Mouse (Mus musculus) heart, embryonic 10.5 days (tissue): Measurements from ENCODE around the gene Spsb4. TPM values are rescaled to one million over a fixed set of nuclear protein-coding genes. Genes with fewer than 3 reads are reported as not detected.

Experiments
- DNase-seq: peaks from one replicate; pipeline ENCODE4 v3.0.0-alpha.2; 2017; ENCODE audit warnings: low spot score
- H3K27ac ChIP-seq: fragments of 300-500 bp; sonication (generic); 2 replicates; pipeline ENCODE4 v1.5.1; 2016; ENCODE audit warnings: mild to moderate bottlenecking
- H3K27me3 ChIP-seq: fragments of 300-500 bp; sonication (generic); 2 replicates; pipeline ENCODE4 v1.6.1; 2016; ENCODE audit warnings: mild to moderate bottlenecking; ENCODE audit not compliant: poor library complexity, insufficient read depth, severe bottlenecking
- H3K36me3 ChIP-seq: fragments of 300-500 bp; sonication (generic); 2 replicates; pipeline ENCODE4 v1.6.1; 2016; ENCODE audit warnings: mild to moderate bottlenecking, moderate library complexity
- H3K4me1 ChIP-seq: fragments of 300-500 bp; sonication (generic); 2 replicates; pipeline ENCODE4 v1.6.1; 2016; ENCODE audit warnings: mild to moderate bottlenecking
- H3K4me3 ChIP-seq: fragments of 300-500 bp; sonication (generic); 2 replicates; pipeline ENCODE4 v1.5.1; 2016; ENCODE audit warnings: mild to moderate bottlenecking, moderate library complexity
- H3K9me3 ChIP-seq: fragments of 300-500 bp; sonication (generic); 2 replicates; pipeline ENCODE4 v1.6.1; 2016; ENCODE audit warnings: mild to moderate bottlenecking, moderate library complexity
- WGBS: fragments of 180-500 bp; shearing (Covaris S2); methylation state at CpG from one replicate; pipeline ENCODE4 v1.1.7; 2016; 5-methylcytosine and 5-hydroxymethylcytosine counted together
- polyA plus RNA-seq: library from polyadenylated mRNA; unstranded; fragments of >200 nt; fragmentation: Nextera tagmentation; extraction: Ambion mirVana; gene quantifications from 2 replicates; pipeline ENCODE4 v1.2.1, GENCODE M21; 2016

Spsb4 gene
- polyA plus RNA-seq, 1 experiment from 2014 or later = 53.5 TPM

GRCm38 (mm10) chr9:96982940-96983339 is 35.7 kb downstream of the Spsb4 start:
- H3K4me3 ChIP-seq = 0 out of 2 replicates have a peak overlapping the region, but pooled peaks have one; percentile 5
- peak overlapping the region; percentile 84 for H3K27ac ChIP-seq
- no peaks in the 10 kb centered on the region for H3K36me3 ChIP-seq
- no peaks in the 10 kb centered on the region for H3K9me3 ChIP-seq
- 29% methylated on average over 3 of the region's 3 CpGs for WGBS
- no peaks in the 10 kb centered on the region for H3K27me3 ChIP-seq
- DNase-seq = no peak
- H3K4me1 ChIP-seq = peaks cover 100% of the 10 kb centered on the region

GRCm38 (mm10) chr9:96982351-96982750 is 36.3 kb downstream of the Spsb4 start:
- WGBS = 17% methylated on average over 3 of the region's 3 CpGs
- Histone ChIP-seq H3K36me3 (no peaks in the 10 kb centered on the region), H3K27me3 (no peaks in the 10 kb centered on the region), H3K27ac (peak overlapping the region; percentile 84), H3K4me1 (peaks cover 100% of the 10 kb centered on the region), H3K4me3 (no peak overlapping the region), H3K9me3 (no peaks in the 10 kb centered on the region)
- DNase-seq = no peak

- peak overlapping the region; percentile 84 for H3K27ac ChIP-seq
- H3K27me3 ChIP-seq = no peaks in the 10 kb centered on the region
- WGBS = 77% methylated on average over 5 of the region's 5 CpGs
- H3K4me3 ChIP-seq = no peak overlapping the region
- no peaks in the 10 kb centered on the region for H3K9me3 ChIP-seq
- no peak for DNase-seq
- peaks cover 100% of the 10 kb centered on the region for H3K4me1 ChIP-seq
- H3K36me3 ChIP-seq = no peaks in the 10 kb centered on the region
Measured at GRCm38 (mm10) chr9:96981836-96982235, 36.8 kb downstream of the Spsb4 start.

- Histone ChIP-seq H3K4me3 (no peak overlapping the region), H3K9me3 (no peaks in the 10 kb centered on the region), H3K27ac (peak overlapping the region; percentile 84), H3K36me3 (no peaks in the 10 kb centered on the region), H3K4me1 (peaks cover 94% of the 10 kb centered on the region), H3K27me3 (no peaks in the 10 kb centered on the region)
- WGBS = 51% methylated on average over 9 of the region's 9 CpGs
- DNase-seq = no peak
Measured at GRCm38 (mm10) chr9:96981121-96981520, 37.5 kb downstream of the Spsb4 start.

- no peak overlapping the region for H3K4me3 ChIP-seq
Measured at GRCm38 (mm10) chr9:96980037-96980997, 38.3 kb downstream of the Spsb4 start.

GRCm38 (mm10) chr9:96979417-96980030 is 39.1 kb downstream of the Spsb4 start:
- 49% methylated on average over 13 of the region's 13 CpGs for WGBS
- Histone ChIP-seq H3K4me3 (no peak overlapping the region; the same call in 1 of the 2 replicates), H3K27ac (peak overlapping the region; percentile 84), H3K27me3 (no peaks in the 10 kb centered on the region), H3K4me1 (peaks cover 78% of the 10 kb centered on the region), H3K36me3 (no peaks in the 10 kb centered on the region), H3K9me3 (no peaks in the 10 kb centered on the region)
- no peak for DNase-seq

More at GRCm38 (mm10) chr9:96980037-96980997, 38.3 kb downstream of the Spsb4 start:
- peak overlapping the region; percentile 84 for H3K27ac ChIP-seq
- H3K9me3 ChIP-seq = no peaks in the 10 kb centered on the region
- H3K4me1 ChIP-seq = peaks cover 86% of the 10 kb centered on the region
- no peaks in the 10 kb centered on the region for H3K27me3 ChIP-seq
- H3K36me3 ChIP-seq = no peaks in the 10 kb centered on the region
- DNase-seq = no peak
- WGBS = 57% methylated on average over 10 of the region's 10 CpGs

GRCm38 (mm10) chr9:96978147-96978782 is 40.4 kb downstream of the Spsb4 start:
- Histone ChIP-seq H3K9me3 (no peaks in the 10 kb centered on the region), H3K4me1 (peaks cover 66% of the 10 kb centered on the region), H3K4me3 (no peak overlapping the region), H3K27me3 (no peaks in the 10 kb centered on the region), H3K36me3 (peaks cover 1% of the 10 kb centered on the region; the same call in 1 of the 2 replicates), H3K27ac (peak overlapping the region; percentile 84)
- DNase-seq = no peak
- WGBS = 70% methylated on average over 10 of the region's 10 CpGs

GRCm38 (mm10) chr9:96977287-96978145 is 41.1 kb downstream of the Spsb4 start:
- Histone ChIP-seq H3K4me1 (peaks cover 65% of the 10 kb centered on the region), H3K27ac (peak overlapping the region; percentile 84)
- DNase-seq = no peak

GRCm38 (mm10) chr9:96973091-96973490 is 45.6 kb downstream of the Spsb4 start:
- whole genome bisulfite sequencing = 84% methylated on average over 9 of the region's 9 CpGs
- no peak for DNase-seq
- peaks cover 4% of the 10 kb centered on the region; the same call in 1 of the 2 replicates for H3K36me3 ChIP-seq
- H3K4me3 ChIP-seq = no peak overlapping the region
- peaks cover 37% of the 10 kb centered on the region for H3K4me1 ChIP-seq
- H3K27ac ChIP-seq = no peak overlapping the region
- H3K27me3 ChIP-seq = no peaks in the 10 kb centered on the region
- H3K9me3 ChIP-seq = no peaks in the 10 kb centered on the region

More at GRCm38 (mm10) chr9:96977287-96978145, 41.1 kb downstream of the Spsb4 start:
- Histone ChIP-seq H3K9me3 (no peaks in the 10 kb centered on the region), H3K36me3 (peaks cover 4% of the 10 kb centered on the region; the same call in 1 of the 2 replicates), H3K4me3 (no peak overlapping the region), H3K27me3 (no peaks in the 10 kb centered on the region)
- WGBS = 32% methylated on average over 13 of the region's 13 CpGs

- Histone ChIP-seq H3K36me3 (peaks cover 4% of the 10 kb centered on the region; the same call in 1 of the 2 replicates), H3K27ac (0 out of 2 replicates have a peak overlapping the region, but pooled peaks have one; percentile 60), H3K9me3 (no peaks in the 10 kb centered on the region), H3K4me3 (no peak overlapping the region), H3K4me1 (peaks cover 24% of the 10 kb centered on the region), H3K27me3 (no peaks in the 10 kb centered on the region)
- DNase-seq = no peak
- 67% methylated on average over 9 of the region's 9 CpGs for WGBS
Measured at GRCm38 (mm10) chr9:96971625-96972404, 46.8 kb downstream of the Spsb4 start.

- no peaks in the 10 kb centered on the region for H3K27me3 ChIP-seq
- H3K36me3 ChIP-seq = peaks cover 5% of the 10 kb centered on the region
- H3K4me1 ChIP-seq = peaks cover 40% of the 10 kb centered on the region
- no peak overlapping the region for H3K4me3 ChIP-seq
- H3K9me3 ChIP-seq = no peaks in the 10 kb centered on the region
- DNase-seq = no peak
- no peak overlapping the region for H3K27ac ChIP-seq
- 70% methylated on average over 1 of the region's 1 CpGs for whole genome bisulfite sequencing
Measured at GRCm38 (mm10) chr9:96967516-96967915, 51.1 kb downstream of the Spsb4 start.
